ENCODE assay signal across 21 mouse cellular contexts in the genomic region with DNA sequence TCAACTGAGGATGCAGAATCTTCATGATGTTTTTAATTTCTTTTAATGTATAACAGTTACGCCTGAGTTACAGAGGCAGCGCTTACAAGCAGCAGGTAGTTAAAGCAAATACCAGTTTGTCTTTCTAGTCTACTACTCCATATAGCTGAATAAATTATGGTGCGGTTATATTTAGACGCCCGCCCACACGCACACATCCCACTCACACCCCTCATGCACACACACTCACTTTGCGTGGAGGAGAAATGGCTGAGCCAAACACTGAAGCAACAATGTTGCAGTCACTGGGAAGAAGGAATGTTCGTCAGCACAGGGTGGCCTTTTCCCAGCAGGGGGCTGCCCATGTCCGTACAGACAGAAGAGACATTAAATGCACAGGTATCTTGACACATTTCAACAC.
DNase-seq lines count a peak whose midpoint lies in the region; ATAC-seq lines count a peak whose summit lies in the region.
"Had no signal": no experiment of that assay in that cellular context is flagged by ENCODE, and none has a peak within 500 bp of the region (broad histone marks: within the 10 kb centered on the region; RNA-seq: fewer than 3 reads in every experiment).

No protein-coding gene starts in this region.

- no peaks in the 10 kb centered on the region for H3K27me3 ChIP-seq in kidney, embryonic 16.5 days (ENCODE audit: insufficient read depth, low read length)
- H3K27me3 ChIP-seq in midbrain, embryonic 16.5 days (ENCODE audit: control insufficient read depth, insufficient read depth, low read depth, low read length): no peaks in the 10 kb centered on the region
- H3K27me3 ChIP-seq: hindbrain, embryonic 12.5 days; intestine, embryonic 15.5 days; limb, embryonic 13.5 days; neural tube, embryonic 15.5 days had no signal

- no peak overlapping the region for H3K27ac ChIP-seq in kidney, embryonic 16.5 days (ENCODE audit: low read length)
- no peak overlapping the region for H3K27ac ChIP-seq in midbrain, embryonic 16.5 days (ENCODE audit: low read length)
- H3K27ac ChIP-seq: embryonic facial prominence, embryonic 10.5 days; hindbrain, embryonic 12.5 days; intestine, embryonic 15.5 days; limb, embryonic 13.5 days; midbrain, embryonic 10.5 days; neural tube, embryonic 15.5 days had no signal

- H3K9me3 ChIP-seq in kidney, embryonic 16.5 days (ENCODE audit: low read length): no peaks in the 10 kb centered on the region
- no peaks in the 10 kb centered on the region for H3K9me3 ChIP-seq in midbrain, embryonic 16.5 days (replicated peaks; ENCODE audit: control insufficient read depth, low read length, poor library complexity, severe bottlenecking)
- H3K9me3 ChIP-seq: embryonic facial prominence, embryonic 10.5 days; hindbrain, embryonic 12.5 days; intestine, embryonic 15.5 days; limb, embryonic 13.5 days; midbrain, embryonic 10.5 days; neural tube, embryonic 15.5 days had no signal

- H3K4me2 ChIP-seq in kidney, embryonic 16.5 days (replicated peaks; ENCODE audit: low read depth, low read length): no peak overlapping the region
- no peak overlapping the region for H3K4me2 ChIP-seq in midbrain, embryonic 16.5 days (ENCODE audit: low read length)
- H3K4me2 ChIP-seq: hindbrain, embryonic 12.5 days; intestine, embryonic 15.5 days; limb, embryonic 13.5 days; neural tube, embryonic 15.5 days had no signal

- H3K4me1 ChIP-seq in kidney, embryonic 16.5 days (ENCODE audit: insufficient read depth, low read length): no peaks in the 10 kb centered on the region
- no peaks in the 10 kb centered on the region for H3K4me1 ChIP-seq in midbrain, embryonic 16.5 days (ENCODE audit: control insufficient read depth, insufficient read depth, low read length)
- H3K4me1 ChIP-seq: hindbrain, embryonic 12.5 days; intestine, embryonic 15.5 days; limb, embryonic 13.5 days; neural tube, embryonic 15.5 days had no signal

- no peak overlapping the region for H3K4me3 ChIP-seq in kidney, embryonic 16.5 days (ENCODE audit: low read length)
- no peak overlapping the region for H3K4me3 ChIP-seq in midbrain, embryonic 16.5 days (ENCODE audit: low read depth, low read length)
- H3K4me3 ChIP-seq: embryonic facial prominence, embryonic 10.5 days; hindbrain, embryonic 12.5 days; intestine, embryonic 15.5 days; limb, embryonic 13.5 days; midbrain, embryonic 10.5 days; neural tube, embryonic 15.5 days had no signal

- H3K9ac ChIP-seq in kidney, embryonic 16.5 days (replicated peaks; ENCODE audit: low read length): no peak overlapping the region
- H3K9ac ChIP-seq in midbrain, embryonic 16.5 days (ENCODE audit: low read depth, low read length): no peak overlapping the region
- H3K9ac ChIP-seq: hindbrain, embryonic 12.5 days; intestine, embryonic 15.5 days; limb, embryonic 13.5 days; liver, postnatal 0 days; neural tube, embryonic 15.5 days had no signal

- no peak for ATAC-seq in kidney, embryonic 16.5 days (ENCODE audit: low FRiP score, low TSS enrichment)
- no peak for ATAC-seq in midbrain, embryonic 16.5 days
- ATAC-seq: intestine, embryonic 15.5 days; liver, postnatal 0 days had no signal

- 71% methylated on average over 9 of the region's 9 CpGs for WGBS in kidney, embryonic 16.5 days
- WGBS in midbrain, embryonic 16.5 days: 93% methylated on average over 9 of the region's 9 CpGs

- H3K36me3 ChIP-seq in kidney, embryonic 16.5 days (ENCODE audit: insufficient read depth, low read length): no peaks in the 10 kb centered on the region
- H3K36me3 ChIP-seq in midbrain, embryonic 16.5 days (ENCODE audit: control insufficient read depth, insufficient read depth, low read length): no peaks in the 10 kb centered on the region
- H3K36me3 ChIP-seq: intestine, embryonic 15.5 days; limb, embryonic 13.5 days; neural tube, embryonic 15.5 days had no signal

- peak; percentile 55 for DNase-seq in layer of hippocampus, adult 11-12 months (ENCODE audit: low spot score)
- DNase-seq in layer of hippocampus, postnatal 10 days (ENCODE audit: low spot score in 2 of 2): no peak
- peak; percentile 17 to 27 for DNase-seq in layer of hippocampus, postnatal 36 days
- DNase-seq in right cerebral cortex, adult 18-20 months: peak; percentile 80
- no peak for DNase-seq in gastrocnemius, adult 18-20 months (ENCODE audit: low spot score)
- DNase-seq in cerebellum, adult 8-10 months: no peak
- DNase-seq: cerebellum, adult 11 months; cerebellum, postnatal 36 days; heart, adult 18-20 months; kidney, postnatal 10 days; liver, postnatal 0 days; lung, postnatal 36 days; retina, postnatal 1 day had no signal

Comparison
In these comparisons a context has a peak if more than half of its experiments do, and no peak if none do; other contexts are left out.
1. DNase-seq: peak in layer of hippocampus, adult 11-12 months (single experiment), layer of hippocampus, postnatal 36 days (2 of 2) and right cerebral cortex, adult 18-20 months (single experiment); none in layer of hippocampus, postnatal 10 days (0 of 2), gastrocnemius, adult 18-20 months (single experiment) and cerebellum, adult 8-10 months (single experiment).